Mouse (Mus musculus): ENCODE results near the gene Tub. TPM values are rescaled to one million over a fixed set of nuclear protein-coding genes. Genes with fewer than 3 reads are reported as not detected.

Gene Tub
- total RNA-seq, 2 experiments from 2014 or later: 0.14 to 0.67 TPM

GRCm38 (mm10) chr7:109026976-109027375 lies 76.8 kb downstream of the Tub start:
- intact Hi-C loops (cut with DNase I): no loop called here
- no peak for DNase-seq

DNA sequence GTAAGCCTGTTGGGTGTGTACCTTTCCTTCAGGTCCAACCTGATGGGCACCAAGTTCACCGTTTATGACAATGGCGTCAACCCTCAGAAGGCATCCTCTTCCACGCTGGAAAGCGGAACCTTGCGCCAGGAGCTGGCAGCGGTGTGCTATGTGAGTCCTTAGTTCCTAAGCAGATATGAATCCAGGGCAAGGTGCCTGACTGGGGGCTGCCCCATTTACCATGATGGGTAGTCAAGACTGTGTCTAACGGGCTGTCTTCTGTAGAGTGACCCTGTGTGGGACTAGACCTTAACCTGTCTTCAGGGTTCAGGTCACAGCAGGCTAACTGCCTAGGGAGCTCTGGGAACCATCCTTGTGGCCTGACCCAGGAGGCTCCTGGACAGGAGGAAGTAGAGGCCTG lies 77.6 kb downstream of the Tub start:
- intact Hi-C loops (cut with DNase I): loop anchor here (1.0 kb wide), 2 partner anchors 60 to 212 kb away; no protein-coding TSS in a partner anchor
- DNase-seq: no peak

DNA sequence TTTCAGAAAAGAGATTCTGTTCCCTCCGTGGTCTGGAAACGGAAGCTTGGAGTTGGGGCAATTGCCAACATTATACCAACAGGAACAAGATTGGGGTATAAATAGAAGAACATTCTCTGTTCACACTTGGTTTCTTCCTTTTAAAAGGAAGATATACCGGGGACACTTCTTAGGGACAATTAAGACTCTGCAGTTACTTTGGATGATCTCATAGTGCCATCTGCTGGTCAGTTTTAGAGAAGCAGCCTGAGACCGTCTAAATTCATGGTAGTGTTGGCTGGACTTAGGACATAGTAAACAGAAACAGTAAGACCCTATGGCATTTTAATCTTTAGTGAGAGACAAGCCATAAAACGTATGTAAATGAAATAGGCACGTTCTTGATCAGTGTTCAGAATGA lies 78.1 kb downstream of the Tub start:
- intact Hi-C loops (cut with DNase I): loop anchor here (1.0 kb wide), 2 partner anchors 61 to 213 kb away; no protein-coding TSS in a partner anchor
- DNase-seq: peak; percentile 42 to 66

DNA sequence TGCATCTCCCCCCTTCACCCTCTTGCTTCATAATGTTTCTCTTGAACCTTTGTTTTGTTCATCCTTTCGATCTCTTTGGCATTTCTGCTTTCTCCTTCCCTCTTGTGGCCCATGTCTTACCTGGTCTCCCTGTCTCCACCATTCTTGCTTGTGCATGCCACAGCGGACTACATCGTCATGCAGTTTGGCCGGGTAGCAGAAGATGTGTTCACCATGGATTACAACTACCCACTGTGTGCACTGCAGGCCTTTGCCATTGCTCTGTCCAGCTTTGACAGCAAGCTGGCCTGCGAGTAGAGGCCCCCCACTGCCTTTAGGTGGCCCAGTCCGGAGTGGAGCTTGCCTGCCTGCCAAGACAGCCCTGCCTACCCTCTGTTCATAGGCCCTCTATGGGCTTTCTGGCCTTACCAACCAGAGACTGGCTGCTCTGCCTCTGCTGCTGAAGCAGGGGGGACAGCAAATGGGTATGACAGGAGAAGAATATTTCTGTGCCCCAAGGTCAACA lies 79.9 kb downstream of the Tub start:
- no peak for DNase-seq
- intact Hi-C loops (cut with DNase I): no loop called here

DNA sequence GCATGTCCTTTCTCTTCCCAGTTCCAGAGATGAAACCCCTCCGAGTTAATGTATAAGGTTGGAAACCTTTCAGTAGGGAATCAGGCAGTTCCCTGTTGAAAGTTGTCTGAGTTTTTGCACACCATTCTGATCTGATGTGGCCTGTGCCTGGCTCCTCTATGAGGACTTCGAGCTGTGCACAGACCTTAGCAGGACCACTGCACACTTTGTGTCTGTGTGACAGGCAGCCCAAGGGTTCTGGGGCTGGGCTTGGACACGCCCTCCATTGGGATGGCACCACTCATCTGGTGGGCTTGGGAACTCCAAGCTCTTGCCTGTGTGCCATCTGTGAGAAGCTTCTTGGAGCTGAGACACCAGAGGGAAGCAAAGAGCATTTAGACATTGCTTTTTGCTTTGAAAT lies 81.2 kb downstream of the Tub start:
- DNase-seq: no peak
- intact Hi-C loops (cut with DNase I): no loop called here

- intact Hi-C loops (cut with DNase I): no loop called here
- DNase-seq: no peak
Observed at GRCm38 (mm10) chr7:109032054-109032453, 81.9 kb downstream of the Tub start.

DNA sequence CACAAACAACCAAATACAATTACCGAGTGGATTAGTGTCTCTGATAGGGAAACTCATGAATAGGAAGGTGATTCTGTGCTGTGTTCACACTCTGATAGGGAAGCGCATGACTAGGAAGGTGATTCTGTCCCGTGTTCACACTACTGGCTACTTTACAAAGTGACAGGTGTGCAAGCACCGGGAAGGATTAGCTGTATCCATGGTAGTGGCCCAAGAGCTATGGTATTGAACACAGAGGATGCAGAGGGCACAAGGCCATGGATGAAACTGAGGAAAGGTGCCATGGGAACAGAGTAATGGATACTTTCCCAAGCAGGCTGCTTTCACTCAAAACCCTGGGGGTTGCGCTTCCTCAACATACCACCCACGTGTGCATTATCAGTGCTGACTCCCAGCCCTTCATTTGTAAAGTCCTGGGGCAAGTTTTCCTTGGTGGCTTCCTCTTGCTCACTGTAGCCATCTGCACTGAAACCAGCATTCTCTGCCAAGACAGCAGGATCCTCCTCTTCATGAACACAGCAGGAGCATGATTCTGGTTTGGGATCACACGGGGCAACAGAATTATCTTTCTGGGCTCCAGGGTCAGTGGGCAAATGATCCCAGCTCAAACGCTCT lies 88.1 kb downstream of the Tub start:
- intact Hi-C loops (cut with DNase I): no loop called here

GRCm38 (mm10) chr7:109038987-109039386 lies 88.8 kb downstream of the Tub start:
- no peak for DNase-seq
- intact Hi-C loops (cut with DNase I): no loop called here

More for the DNA sequence above, 88.1 kb downstream of the Tub start:
- DNase-seq: no peak

DNA sequence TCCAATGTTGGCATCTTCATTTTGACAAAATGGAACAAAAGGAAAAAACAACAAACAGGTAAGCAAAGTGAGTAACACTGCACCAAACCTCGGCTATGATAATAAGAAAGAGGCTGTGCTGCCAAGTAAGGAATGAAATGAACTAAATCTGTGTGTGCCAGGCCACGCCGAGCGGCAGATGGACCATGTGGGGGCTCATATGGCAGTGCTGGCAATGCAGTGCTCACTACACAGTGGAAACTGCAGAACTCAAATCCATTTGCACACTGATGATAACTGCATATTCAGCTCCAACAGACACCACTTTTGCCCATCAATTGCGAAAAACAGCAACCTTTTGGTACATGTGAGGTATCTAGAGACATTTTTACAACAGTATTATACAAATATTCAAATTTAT lies 89.3 kb downstream of the Tub start:
- DNase-seq: no peak
- intact Hi-C loops (cut with DNase I): no loop called here

- intact Hi-C loops (cut with DNase I): no loop called here
- no peak for DNase-seq
Observed at GRCm38 (mm10) chr7:109045876-109046275, 95.7 kb downstream of the Tub start.

DNA sequence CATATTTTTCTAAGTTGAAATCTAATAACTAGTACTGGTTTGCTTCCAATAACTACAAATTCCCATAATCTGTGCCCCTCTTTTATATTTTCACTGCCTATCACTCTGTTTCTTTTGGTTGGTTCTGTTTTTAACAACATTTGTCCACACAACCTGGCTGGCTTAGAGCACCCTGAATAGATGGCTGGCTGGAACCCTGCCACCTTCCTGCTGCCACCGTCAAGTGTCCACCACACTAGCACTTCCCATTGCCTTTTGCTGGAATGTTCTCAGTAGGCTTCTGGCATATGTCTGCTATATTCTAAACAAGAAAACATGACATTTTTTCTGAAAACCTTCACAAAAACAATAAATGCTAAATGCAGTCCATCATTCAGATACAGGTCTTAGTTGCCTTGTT lies 100.7 kb downstream of the Tub start:
- DNase-seq: no peak
- intact Hi-C loops (cut with DNase I): no loop called here

DNA sequence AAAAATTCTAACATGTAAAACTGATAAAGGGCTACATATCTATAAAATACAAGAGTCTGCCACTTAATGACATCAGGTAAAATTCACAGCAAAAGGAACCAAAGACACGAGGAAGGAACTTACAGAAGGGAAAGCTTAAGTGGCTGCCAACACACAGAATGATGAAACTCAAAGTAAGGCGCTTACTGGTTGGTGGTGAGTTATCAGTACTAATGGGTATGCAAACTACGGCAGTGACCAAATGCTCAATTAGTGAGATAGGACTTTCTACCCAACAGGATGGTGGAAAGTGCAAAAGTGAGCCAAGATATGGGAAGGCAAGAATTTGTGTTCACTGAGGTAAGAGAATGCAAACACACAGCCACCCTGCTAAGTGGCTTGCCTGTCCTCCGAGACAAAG lies 109.4 kb downstream of the Tub start:
- DNase-seq: no peak
- intact Hi-C loops (cut with DNase I): no loop called here

- no peak for DNase-seq
- intact Hi-C loops (cut with DNase I): no loop called here
Observed at GRCm38 (mm10) chr7:109069641-109070040, 119.5 kb downstream of the Tub start.

GRCm38 (mm10) chr7:109072326-109072725 lies 122.2 kb downstream of the Tub start:
- intact Hi-C loops (cut with DNase I): no loop called here
- DNase-seq: no peak

- DNase-seq: peak; percentile 8 to 27
Observed at GRCm38 (mm10) chr7:109082269-109083112, 132.4 kb downstream of the Tub start.

DNA sequence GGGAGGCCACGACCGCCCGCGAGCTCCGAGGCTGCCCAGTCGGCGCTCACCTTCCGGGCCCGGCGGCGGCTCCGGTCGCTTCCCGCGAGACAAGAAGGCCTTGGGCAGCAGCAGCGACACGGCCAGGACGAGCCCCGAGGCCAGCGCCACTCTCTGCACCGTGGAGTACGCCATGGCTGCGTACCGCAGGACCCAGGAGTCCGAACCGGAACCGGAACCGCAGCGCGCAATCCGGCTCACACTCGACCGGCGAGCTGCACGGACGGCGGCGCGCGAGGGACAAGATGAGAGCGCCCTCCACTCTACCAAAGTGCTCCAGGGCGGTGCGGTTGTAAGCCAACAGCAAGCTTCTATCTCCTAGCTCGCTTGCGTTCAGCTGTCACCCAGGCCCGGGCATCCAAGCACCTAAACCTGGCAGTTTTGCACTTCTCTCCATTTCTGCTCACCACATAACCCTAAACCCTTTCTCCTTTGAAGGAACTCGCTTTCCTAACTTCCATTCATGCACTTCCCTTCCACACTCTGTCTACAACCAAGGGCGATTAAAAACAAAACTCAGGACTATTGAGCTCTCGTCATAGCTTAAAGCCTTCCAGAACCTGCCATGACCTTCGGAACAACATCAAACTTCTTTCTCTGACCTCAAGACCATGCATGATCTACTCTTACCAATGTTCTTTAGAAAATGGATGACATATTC lies 133.1 kb downstream of the Tub start, which contains the start of gene Ric3:
Gene Ric3, minus strand, starts transcription at position 219 of the 700 bp plus-strand sequence.
- peak; percentile 4 to 11 for DNase-seq
- intact Hi-C loops (cut with DNase I): no loop called here

More at GRCm38 (mm10) chr7:109082269-109083112, 132.4 kb downstream of the Tub start:
- intact Hi-C loops (cut with DNase I): no loop called here

DNA sequence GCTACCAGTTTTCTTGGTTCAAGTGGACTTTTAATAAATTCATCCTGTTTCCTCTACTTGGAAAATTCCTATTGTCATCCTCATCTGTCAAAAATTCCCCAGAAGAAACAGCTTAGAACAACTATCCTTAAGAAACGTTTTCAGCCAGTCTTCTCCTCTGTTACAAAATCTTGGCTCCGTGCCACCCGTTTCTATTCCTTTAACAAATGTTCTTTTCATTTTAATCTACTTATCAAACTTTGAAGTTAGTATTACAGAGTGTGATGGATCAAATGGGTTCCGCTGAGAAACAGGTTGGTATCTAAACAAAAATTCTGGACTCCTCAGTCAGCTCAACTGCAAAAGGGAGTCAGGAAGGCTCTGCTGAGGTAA lies 133.7 kb downstream of the Tub start:
- intact Hi-C loops (cut with DNase I): no loop called here

More for the DNA sequence above, 133.7 kb downstream of the Tub start:
- no peak for DNase-seq

Measured in heart, postnatal 36 days (tissue).